Mouse (Mus musculus) ZHBTc4 (cell line): ENCODE measurements around the gene Kmt2c.
"Not testable (repeated sequence)": the region's sequence is repeated elsewhere in the genome, so short reads cannot be mapped to it uniquely, and the experiment has no call there.

Source experiments
- DNase-seq: peaks from one replicate; pipeline ENCODE4 v3.0.0-alpha.2; 2011; ENCODE audit warnings: low read depth, low spot score

The Kmt2c gene

DNA sequence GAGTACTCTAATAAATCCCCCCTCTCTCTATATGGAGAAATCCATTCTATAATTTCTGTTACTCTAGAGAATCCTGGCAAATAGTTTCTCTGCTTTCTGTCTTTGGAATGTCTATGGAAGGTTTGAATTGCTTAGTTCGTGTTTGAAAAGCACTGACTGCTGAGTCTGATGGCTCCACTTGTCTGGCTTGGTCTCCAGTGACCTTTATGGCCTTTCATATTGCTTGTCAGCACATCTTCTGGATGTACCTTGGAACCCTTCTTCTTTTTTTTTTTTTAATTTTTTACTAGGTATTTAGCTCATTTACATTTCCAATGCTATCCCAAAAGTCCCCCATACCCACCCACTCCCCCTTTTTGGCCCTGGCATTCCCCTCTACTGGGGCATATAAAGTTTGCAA lies 274.2 kb downstream of the Kmt2c start:
- DNase-seq: not testable (repeated sequence)

DNA sequence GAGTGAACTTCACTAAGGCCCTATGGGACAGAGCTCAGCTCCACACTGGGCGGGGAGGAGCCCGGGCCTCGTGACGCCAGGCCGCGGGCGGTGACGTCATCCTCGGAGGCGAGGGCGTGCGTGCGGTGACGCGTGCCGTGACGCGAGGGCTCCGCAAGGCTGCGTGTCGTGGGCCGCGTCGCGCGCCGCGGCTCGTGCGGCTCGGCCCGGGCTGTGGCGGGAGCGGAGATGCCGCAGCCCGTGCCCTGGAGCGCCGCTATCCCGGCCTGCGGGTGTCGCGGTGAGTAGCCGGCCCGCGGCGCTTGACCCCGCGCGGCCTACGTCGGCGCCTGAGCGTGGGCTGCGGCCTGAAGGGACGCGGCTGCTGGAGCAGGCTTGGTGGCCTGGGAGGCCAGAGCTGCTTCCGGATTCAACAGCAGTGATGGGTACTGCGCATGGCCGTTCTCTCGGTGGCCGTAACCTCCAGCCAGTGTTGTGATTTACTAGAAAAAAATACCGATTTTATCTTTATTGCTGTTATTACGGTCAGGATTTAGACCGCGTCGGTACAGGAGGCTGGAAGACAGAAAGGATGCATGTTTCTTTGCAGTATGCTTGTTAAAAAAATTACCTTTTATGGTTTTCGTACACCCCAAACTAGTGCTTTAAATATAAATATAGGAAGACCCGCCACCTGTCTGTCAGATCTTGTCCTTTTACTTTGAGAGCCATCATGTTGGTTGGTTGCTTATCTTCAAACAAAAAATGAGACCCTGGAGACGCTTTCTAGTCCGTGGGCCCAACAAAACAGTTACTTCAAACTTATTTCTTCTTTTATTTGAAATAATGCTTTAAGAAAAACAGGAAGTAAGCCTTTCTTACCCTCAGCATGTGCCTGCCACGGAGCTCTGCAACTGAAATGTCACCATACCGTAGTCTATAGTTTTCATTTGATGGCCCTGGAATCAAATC lies 275.6 kb downstream of the Kmt2c start, which contains the start of gene E130116L18Rik:
E130116L18Rik (minus strand) TSS at position 402 of the 951 bp plus-strand sequence.
- DNase-seq: peak; percentile 94
